Mouse (Mus musculus) olfactory bulb, adult 2 months (tissue): ENCODE measurements around the gene Adamtsl2.

Experiments
- CTCF ChIP-seq: fragments of 200-500 bp; IDR thresholded peaks from 2 replicates; pipeline ENCODE4 v1.5.1; 2012; ENCODE audit warnings: low read depth, mild to moderate bottlenecking, low read length, moderate library complexity; ENCODE audit not compliant: insufficient read depth
- POLR2A ChIP-seq: fragments of 200-500 bp; IDR thresholded peaks from 2 replicates; pipeline ENCODE4 v1.6.1; 2012; ENCODE audit warnings: mild to moderate bottlenecking, low read depth, low read length, moderate library complexity; ENCODE audit not compliant: insufficient read depth

DNA sequence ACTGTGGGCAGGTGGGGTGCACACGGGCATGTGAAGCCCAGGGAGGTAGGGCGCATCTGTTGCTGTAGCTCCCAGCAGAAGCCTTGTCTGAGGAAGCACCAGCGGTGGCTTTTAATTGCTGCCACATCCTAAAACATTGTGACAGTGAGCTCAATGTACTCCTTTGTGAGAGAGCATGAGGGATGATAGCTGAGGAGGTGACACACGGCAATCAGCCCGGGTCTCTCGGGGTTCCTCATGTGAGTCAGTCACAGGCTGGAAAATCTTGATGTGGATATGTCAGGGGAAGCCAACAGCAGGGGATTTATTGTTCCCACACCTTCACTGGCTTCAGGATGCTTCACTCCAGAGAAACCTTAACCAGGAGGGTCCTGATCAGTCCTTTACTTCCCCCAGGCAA lies 67.7 kb downstream of the Adamtsl2 start:
- TF ChIP-seq CTCF (no peak), POLR2A (no peak)
